Mouse (Mus musculus) T-helper 17 cell (primary cell): Measurements from ENCODE around the gene Kctd14.
"Not testable (repeated sequence)": the region's sequence is repeated elsewhere in the genome, so short reads cannot be mapped to it uniquely, and the experiment has no call there.

ENCODE experiments used
- in situ Hi-C, 2 experiments: fragments of 300-600 bp; cut with MboI, MseI; formaldehyde crosslinking; loops; 1 replicate in 1 of 2; 2 replicates in 1 of 2; pipeline ENCODE4 v1.15.1; 2025; ENCODE audit warnings: high pct_unique_total_duplicates in 2 of 2

Gene Kctd14

DNA sequence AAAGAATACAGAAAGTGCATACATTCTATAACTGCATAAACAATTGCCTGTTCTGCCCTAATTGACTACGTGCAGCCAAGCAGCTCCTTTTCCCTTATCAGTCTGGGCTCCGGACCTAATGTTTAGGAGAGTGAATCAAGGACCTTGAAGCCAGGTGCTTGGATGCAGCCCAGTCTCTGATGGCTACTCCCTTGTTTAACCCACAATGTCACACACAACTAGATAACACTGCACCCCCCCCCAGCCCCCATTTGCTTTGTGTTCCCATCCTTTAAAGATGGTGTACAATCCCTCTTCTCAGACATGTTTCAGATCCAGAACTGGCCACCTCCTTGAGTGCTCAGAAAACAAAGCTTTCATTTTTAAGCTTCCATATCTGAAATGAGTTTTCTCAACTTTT lies at the start of gene Kctd14:
Kctd14 (plus strand) TSS at position 301 of the 400 bp plus-strand sequence.
- in situ Hi-C loops: not testable (repeated sequence)

DNA sequence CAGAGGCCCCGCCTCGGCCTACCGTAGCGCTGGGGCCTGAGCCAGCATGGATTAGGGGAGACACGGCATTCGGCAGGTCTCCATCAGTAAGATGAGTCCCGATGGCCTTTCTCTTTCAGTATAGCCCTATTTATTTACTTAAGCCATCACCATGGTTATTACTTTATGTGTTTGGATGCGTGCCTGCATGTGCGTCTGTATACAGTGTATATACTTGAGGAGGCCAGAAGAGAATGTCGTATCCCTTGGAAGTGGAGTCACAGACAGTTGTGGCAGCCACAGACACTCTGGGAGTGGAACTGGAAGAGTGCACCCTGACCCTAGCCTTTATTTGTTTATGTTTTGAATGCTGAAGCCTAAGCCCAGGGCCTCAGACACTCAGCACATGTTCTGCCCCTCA lies 44.0 kb upstream of the Kctd14 start:
- in situ Hi-C loops: loop anchor here in 1 of 2 experiments (25.0 kb wide), 1 partner anchor 280 kb away; the partner anchor contains the start of gene Clns1a

DNA sequence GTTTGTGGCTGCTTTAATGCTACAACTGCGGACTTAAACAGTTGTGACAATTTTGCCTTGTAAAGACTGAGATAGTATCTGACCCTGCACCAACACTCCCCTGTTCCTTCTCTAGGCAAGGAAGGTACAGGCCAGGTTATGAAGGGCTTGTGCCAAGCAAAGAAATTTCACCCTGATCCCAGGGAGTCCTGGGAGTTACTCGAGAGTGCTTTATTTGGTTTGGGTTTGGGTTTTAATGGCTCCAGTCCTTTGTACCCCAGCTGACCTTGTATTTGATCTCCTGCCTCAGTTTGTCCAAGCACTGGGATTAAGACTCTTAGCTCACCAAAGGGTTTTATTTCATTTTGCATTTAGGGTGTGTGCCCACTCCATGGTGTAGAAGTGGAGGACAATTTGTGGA lies 40.0 kb upstream of the Kctd14 start:
- in situ Hi-C loops: loop anchor here in 1 of 2 experiments (25.0 kb wide), 1 partner anchor 276 kb away; the partner anchor contains the start of gene Clns1a

DNA sequence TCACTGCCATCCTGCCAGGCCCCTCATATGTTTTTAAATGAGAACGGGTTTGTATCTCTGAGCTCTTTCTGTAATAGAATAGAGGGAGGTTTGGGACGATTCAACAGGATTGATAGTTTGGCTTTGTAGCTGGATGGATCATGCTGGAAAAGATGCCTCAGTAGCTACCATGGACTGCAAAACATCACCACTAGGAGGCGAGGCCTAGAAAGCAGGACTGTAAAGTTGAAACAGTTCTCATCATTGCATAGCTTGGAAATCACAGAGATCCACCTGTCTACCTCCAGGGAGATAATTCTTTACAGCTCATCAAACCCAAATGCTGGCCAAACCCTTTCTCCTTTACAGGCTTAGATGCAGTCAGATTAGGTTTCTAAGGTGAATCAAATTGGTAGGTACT lies 39.5 kb upstream of the Kctd14 start:
- in situ Hi-C loops: loop anchor here in 1 of 2 experiments (25.0 kb wide), 1 partner anchor 276 kb away; the partner anchor contains the start of gene Clns1a

DNA sequence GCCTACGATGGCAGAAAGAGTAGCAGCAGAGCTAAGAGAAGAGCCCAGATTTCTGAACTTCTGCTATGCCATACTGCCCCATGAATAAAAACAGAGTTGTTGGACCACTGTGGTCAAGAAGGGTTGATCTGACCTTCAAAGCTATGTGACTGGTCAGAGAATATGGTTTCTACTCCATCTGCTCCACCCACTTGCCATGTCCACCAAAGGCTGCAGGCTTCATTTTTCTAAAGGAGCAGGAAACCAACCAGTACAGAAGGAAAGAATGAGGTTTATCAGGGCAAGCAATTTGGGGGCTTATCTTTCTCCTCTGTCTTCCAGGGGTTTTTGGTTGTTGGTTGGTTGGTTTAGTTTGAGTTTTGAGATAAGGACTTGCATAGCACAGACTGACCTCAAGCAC lies 37.1 kb upstream of the Kctd14 start:
- in situ Hi-C loops: loop anchor here in 1 of 2 experiments (25.0 kb wide), 1 partner anchor 273 kb away; the partner anchor contains the start of gene Clns1a

DNA sequence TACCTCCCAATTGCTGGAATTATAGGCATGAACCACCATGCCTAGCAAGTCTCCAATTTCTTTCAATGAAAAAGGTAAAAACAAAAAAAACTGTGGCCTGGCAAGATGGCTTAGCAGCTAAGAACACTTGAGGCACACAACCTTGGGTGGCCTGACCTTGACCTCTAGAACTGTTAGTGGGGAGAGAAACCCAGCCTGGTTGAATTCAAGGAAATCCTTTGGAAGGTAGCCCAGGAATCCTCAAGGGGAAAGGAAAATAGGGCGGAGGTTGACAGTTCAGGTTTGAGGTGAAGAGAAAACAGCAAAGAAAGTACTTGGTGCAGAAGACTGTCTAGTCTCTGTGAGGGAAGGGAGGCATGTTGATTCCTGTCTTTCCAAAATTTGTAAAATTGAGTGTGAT lies 36.7 kb upstream of the Kctd14 start:
- in situ Hi-C loops: loop anchor here in 1 of 2 experiments (25.0 kb wide), 1 partner anchor 273 kb away; the partner anchor contains the start of gene Clns1a

DNA sequence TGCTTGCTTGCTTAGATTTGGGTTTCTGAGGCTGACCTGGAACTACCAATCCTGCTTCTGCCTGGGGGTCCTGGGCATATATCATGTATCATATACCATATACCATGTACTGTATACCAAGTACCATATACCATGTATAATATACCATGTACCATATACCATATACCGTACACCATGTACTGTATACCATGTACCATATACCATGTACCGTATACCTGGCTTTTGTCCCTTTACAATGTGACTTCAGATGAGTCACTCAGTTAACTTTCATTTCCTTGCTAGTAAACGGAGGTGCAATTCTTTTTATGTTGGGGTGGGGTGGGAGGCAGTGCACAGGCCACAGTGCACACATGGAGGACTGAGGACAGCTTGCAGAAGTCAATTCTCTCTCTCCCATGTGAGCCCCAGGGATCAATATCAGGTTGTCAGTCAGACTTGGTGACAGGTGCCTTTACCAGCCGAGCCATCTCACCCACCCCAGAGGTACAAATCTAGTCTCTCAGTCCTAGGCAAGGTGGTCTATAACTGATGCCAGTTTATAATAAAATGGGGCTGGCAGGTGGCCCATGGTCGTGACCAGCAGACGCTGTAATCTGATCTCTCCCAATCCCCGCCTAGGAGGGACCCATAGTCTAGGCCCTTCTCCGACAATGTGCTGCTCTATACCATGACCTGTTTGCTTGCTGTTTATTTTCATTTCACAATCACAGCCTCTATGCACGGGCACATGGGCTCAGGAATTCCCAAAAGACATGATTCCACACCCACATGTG lies 36.0 kb upstream of the Kctd14 start:
- in situ Hi-C loops: loop anchor here in 1 of 2 experiments (5.0 to 25.0 kb wide), 2 partner anchors 107 to 272 kb away; partner anchors contain the start of gene Clns1a

DNA sequence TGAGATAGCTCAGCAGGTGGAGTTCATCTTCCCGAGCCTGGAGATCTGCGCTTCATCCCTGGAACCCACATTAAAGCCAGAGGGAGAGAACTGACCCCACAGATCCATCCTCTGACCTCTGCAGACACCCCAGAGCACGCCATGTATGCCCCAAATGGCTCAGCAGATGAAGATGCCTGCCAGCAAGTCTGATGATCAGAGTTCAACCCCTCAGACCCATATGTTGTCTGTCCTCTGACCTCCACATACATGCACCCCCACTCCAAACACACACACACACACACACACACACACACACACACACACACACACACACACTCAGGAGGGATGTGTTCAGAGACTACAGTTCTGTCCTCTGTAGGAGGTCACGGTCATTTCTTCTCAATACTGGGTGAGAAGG lies 34.6 kb upstream of the Kctd14 start:
- in situ Hi-C loops: loop anchor here in 1 of 2 experiments (5.0 to 25.0 kb wide), 2 partner anchors 106 to 271 kb away; partner anchors contain the start of gene Clns1a

DNA sequence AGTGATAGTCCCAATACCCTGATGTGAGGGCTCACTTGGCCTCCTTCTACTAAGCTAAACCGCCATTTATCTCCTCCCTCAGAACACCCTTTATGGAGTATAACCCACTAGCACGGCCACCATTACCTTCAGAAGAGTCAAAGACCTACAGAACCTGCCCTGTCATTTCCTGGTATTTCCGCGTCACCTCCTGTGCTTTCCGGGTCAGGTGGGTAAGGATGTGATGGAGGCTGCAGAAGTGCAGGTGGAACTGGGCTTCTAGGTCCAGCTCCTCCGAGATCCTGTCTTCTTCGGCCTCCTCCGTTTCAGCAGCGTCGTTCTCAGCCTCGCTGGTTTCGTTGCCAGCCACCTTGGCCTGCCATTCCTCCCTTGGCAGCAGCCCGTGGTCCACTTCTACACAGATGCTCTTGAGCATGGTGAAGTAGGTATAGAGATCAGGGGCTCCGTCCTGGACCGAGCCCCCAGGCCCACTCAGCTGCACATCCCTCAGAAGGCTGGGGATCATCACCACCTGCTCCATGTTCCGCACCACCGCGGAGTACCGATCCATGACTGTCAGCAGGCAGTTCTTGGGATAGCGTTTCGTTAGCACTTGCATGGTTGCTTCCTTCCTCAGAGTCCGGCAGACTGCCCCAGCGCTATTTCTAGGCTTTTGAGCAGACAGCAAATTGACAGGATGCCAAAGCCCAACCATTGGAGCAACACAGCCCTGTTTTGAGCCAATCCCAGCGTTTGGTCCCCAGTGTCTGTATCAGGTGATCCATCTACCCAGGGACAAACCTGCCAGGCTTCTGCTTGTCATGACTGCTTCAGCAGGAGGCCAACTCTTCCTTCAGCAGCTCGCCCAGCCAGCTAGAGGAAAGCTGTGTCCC lies 34.0 kb upstream of the Kctd14 start, which contains the start of gene Thrsp:
Thrsp (minus strand) TSS at position 825 of the 872 bp plus-strand sequence.
- in situ Hi-C loops: loop anchor here in 1 of 2 experiments (5.0 to 25.0 kb wide), 2 partner anchors 105 to 270 kb away; partner anchors contain the start of gene Clns1a

DNA sequence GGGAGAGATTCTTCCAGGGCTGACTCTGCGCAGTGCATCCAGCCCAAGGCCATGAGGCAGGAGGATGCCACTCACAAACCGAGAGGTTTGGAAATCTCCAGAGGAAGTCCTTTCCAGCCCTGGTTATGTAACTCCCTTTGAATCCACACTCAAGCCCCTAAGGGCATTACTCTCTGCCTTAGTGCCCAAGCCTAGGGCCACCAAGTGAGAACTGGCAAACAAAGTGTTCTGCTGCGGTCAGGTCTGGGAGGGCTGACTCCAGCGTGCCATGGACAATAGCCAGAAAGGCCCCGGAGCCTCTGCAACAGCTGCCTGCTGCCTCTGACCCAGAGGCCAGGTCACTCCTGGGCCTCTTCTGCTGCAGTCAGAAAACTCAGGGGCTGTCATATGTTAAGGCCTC lies 32.4 kb upstream of the Kctd14 start:
- in situ Hi-C loops: loop anchor here in 1 of 2 experiments (5.0 to 25.0 kb wide), 2 partner anchors 104 to 269 kb away; partner anchors contain the start of gene Clns1a

DNA sequence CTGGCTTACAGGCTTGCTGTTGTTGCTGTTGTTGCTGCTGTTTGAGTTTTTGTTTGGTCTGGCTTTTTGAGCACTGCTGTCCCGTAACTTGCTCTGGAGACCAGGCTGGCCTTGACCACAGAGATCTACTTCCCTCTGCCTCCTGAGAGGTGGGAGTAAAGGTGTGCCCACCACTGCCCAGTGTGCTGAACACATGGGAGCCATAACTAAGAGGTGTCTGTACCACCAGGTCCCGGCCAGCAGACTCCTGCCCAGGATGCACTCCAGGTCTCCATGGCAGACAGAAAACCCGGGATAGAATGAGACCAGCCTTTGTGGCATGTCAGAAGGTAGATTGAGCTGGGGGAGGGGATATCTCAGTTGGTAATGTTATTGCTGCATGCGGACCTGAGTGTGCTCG lies 32.0 kb upstream of the Kctd14 start:
- in situ Hi-C loops: loop anchor here in 1 of 2 experiments (5.0 to 25.0 kb wide), 2 partner anchors 103 to 268 kb away; partner anchors contain the start of gene Clns1a

DNA sequence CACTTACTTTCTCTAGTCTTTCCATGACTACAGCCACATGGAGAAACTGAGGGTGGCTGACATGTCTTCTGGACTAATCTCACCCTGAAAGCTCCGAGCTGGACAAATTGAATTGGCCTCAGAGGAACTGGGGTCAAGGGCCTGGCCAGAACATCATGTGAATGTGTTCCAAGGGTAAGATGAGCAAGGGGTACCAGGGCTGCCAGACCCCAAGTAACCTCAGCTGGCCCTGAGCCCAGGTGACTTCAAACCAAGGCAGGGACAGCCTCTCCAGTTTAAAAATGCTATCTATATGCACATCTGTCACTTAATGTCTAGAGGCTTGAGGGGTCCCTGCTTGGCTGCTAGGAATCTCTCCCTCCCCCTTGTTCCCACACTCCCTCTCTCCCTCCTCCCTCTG lies 30.7 kb upstream of the Kctd14 start:
- in situ Hi-C loops: loop anchor here in 1 of 2 experiments (25.0 kb wide), 1 partner anchor 267 kb away; the partner anchor contains the start of gene Clns1a

DNA sequence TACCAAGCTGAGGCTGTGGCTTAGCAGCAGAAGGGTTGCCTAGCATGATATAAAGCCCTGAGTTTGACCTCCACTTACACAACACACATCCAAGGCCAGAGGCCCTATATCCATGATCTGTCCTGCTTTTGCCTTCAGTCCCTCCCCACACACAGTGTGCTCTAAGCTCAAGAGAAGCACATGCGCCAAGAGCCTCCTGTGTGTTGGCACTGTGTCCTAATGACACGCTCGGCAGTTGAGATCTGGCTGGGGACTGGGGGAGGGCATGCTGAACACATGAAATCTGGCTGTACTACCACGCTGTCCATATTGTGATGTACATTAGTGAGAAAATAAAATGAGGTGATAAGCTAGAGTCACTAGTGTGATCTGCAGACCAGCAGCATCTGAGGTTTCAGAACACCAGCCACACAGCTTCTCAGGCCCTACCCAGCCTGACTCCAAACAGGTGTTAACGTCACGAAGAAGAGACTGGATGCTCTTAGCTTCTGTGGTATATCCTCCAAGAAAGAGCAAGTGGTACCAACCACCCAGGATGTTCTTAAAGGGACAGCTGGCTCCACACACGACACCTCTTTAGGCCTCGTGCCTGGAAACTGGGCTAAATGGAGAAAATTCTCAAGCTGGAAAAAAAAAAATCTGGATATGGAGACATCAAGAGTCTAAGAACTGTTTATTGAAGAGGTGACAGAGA lies 30.0 kb upstream of the Kctd14 start:
- in situ Hi-C loops: loop anchor here in 1 of 2 experiments (25.0 kb wide), 1 partner anchor 266 kb away; the partner anchor contains the start of gene Clns1a

DNA sequence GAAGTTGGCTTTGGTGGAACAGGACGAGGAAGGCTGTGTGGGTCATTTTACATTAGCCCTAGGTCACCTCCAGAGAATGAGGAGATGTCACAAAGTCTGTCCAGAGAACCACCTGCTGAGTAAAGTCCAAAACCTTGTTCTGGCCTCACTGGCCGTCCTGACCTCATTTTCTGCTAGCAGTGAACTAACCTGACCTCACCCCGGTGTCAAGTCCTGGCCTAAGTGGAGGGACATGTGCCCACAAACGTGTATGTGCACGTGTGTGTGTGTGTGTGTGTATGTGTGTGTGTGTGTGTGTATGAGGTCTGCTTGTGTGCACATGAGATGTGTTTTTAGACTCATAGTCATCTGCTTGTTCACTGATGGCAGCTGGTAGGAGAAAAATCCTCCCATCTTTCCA lies 27.4 kb upstream of the Kctd14 start:
- in situ Hi-C loops: loop anchor here in 1 of 2 experiments (25.0 kb wide), 1 partner anchor 264 kb away; the partner anchor contains the start of gene Clns1a

DNA sequence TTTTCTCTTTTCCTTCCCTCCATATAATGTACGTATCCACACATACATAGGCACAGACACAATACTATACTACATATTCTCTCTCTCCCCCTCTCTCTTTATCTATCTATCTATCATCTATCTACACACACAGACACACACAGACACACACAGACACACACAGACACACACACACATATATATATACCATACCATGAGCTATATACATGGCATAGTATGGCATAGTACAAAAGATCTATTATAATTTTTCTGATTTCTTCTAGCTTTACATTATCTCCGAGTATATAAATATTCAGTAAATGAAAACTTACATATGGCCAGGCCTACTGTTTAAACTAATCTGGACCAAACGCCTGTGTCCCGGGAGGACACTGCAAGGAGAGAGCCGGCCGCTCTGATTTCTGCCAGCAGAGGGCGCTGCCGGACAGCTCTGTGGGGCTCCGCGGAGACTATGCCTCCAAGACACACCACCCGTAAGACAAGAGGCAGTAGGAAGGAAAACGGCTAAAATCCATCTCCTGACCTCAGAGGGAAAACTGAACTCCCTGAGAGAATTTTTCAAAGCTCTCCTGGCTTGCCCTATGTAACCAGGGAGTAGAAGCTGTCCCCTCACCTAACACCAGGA lies 26.4 kb upstream of the Kctd14 start:
- in situ Hi-C loops: loop anchor here in 1 of 2 experiments (25.0 kb wide), 2 partner anchors 263 to 1113 kb away; partner anchors contain the start of gene Clns1a

DNA sequence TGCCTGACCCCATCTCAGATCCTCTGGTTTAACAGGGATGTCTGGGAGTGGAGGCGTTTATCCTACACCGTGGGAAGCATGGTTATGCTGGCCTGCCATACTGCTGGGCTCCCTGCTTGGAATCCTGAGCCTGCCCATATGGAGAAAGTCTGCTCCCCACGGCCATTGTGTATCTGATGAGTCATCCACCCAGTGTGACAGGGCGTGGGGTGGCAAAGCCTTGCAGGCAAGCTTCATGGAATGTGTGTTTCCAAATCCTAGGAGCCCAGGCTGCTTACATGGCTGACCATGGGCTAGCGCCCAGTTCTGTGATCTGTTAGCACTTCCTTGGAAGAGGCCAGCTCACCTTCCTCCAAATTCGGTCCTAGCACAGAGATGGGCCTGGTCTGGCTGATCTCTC lies 24.6 kb upstream of the Kctd14 start:
- in situ Hi-C loops: loop anchor here in 1 of 2 experiments (25.0 kb wide), 1 partner anchor 1111 kb away; no protein-coding TSS in a partner anchor

DNA sequence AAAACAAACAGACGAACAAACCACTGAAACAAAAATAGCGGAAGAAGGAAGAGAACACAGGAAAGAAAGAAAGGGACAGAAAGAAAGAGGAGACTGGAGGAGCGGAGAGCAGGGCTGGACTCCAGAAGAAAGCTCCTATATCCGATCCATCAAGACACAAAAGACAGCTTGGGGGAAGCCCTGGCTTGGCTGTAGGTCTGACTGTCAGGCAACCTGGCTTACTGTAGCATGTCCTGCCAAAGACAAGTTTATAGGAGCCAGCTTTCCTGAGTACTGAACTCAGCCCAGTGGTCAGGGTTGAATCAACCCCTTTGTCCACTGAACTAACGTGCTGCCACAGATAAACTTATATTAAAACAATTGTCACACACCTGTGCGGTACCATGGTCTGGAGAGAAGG lies 23.8 kb upstream of the Kctd14 start:
- in situ Hi-C loops: loop anchor here in 1 of 2 experiments (25.0 kb wide), 1 partner anchor 1110 kb away; no protein-coding TSS in a partner anchor

DNA sequence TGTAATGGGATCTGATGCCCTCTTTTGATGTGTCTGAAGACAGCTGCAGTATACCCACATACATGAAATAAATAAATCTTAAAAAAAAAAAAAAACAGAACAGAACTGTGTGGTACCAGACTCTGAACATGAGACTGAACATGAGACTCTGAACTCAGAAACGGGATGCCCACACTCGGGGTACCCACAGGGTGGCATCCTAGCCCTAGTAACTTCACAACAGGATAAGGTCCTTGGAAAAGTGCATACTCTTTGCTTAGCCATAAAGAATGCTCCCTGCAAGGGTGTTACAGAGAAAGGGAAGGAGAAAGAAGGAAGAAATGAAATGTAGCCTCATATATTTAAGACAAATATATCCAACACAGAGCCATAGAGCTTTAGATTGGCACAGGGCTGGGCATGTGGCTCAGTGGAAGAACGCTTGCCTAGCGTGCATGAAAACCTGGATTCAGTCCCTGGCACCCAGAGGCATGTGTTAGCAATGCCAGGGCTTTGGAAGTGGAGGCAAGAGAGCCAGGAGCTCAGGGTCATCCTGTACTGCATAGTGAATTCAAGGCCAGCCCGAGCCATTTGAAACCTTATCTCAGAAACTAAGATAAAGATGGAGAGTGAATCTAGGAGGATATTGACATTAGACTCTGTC lies 23.2 kb upstream of the Kctd14 start:
- in situ Hi-C loops: loop anchor here in 1 of 2 experiments (25.0 kb wide), 1 partner anchor 1109 kb away; no protein-coding TSS in a partner anchor

DNA sequence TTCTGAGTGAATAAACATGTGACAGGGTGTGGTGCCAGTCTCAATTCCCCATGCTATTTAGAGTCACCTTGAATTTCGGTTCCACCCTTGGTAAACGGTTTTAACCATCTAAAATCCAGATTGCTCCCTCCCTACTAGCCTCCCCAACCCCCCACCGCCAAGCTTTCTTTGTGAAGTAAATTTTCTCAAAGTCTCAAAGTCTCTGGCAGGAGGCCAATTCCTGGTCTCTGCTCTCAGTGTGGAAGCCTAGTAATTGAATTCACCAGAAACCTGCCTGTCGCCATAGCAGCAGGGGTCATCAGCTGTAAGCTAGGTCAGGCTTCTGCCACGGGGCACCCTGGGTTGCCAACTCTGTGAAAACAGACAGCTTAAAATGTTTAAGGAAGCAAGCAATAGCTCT lies 21.4 kb upstream of the Kctd14 start:
- in situ Hi-C loops: loop anchor here in 1 of 2 experiments (25.0 kb wide), 1 partner anchor 1108 kb away; no protein-coding TSS in a partner anchor
